Mouse (Mus musculus): ENCODE results near the gene Dlg2.

GRCm38 (mm10) chr7:92430254-92430653, 1953.8 kb downstream of the Dlg2 start:
- TF ChIP-seq CTCF (IDR thresholded peaks at IDR 0.05; ENCODE audit: borderline replicate concordance, control insufficient read depth, extremely low read depth, insufficient read depth, low read length, poor library complexity) (no peak), POLR2A (IDR thresholded peaks at IDR 0.05; ENCODE audit: control insufficient read depth, extremely low read depth, insufficient read depth, low read length, poor library complexity) (no peak)
